Mouse (Mus musculus): ENCODE results near the gene Dguok.

DNA sequence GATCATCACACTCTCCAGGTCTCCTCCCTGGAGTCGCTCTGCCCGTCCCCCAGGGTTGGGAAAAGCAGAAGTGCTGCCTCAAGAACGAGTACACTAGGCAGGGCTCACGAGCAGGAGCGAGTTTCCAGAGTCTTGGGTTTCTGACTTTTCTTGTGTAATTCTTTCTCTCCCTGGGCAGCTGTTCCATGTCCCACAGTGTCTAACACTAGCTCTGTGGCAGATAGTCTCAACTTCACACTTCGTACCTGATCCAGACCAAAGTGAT lies 30.0 kb upstream of the Dguok start:
- no peak for TF ChIP-seq CTCF (IDR thresholded peaks at IDR 0.05; ENCODE audit: control insufficient read depth, insufficient read depth, insufficient read length)
- TF ChIP-seq USF1 (IDR thresholded peaks at IDR 0.05; ENCODE audit: low read depth): no peak
- no peak for TF ChIP-seq MYOG (IDR thresholded peaks at IDR 0.05; ENCODE audit: control insufficient read depth, extremely low read depth, insufficient read length)
